Mouse (Mus musculus): ENCODE measurements at regions not wholly inside any gene's neighbourhood (a gene's known extent, or its start where the extent isn't known, plus 50 kb on each side); places are given as distances from the start of the nearest gene placed in this dataset.

- H3K4me1 ChIP-seq (ENCODE audit: control insufficient read depth, low read depth, low read length) = peaks cover 2% of the 10 kb centered on the region; the same call in 1 of the 2 replicates
- peak overlapping the region; percentile 42; the same call in 1 of the 2 replicates for H3K4me2 ChIP-seq (ENCODE audit: low read depth, low read length)
- H3K27me3 ChIP-seq (ENCODE audit: control insufficient read depth, insufficient read depth, low read depth, low read length) = no peaks in the 10 kb centered on the region
- peak; percentile 32; the same call in 1 of the 2 replicates for ATAC-seq (ENCODE audit: low read depth)
- H3K9ac ChIP-seq (ENCODE audit: low read depth, low read length) = no peak overlapping the region
- H3K27ac ChIP-seq (ENCODE audit: low read length) = no peak overlapping the region
- H3K9me3 ChIP-seq (replicated peaks; ENCODE audit: control insufficient read depth, low read length) = no peaks in the 10 kb centered on the region
- no peaks in the 10 kb centered on the region for H3K36me3 ChIP-seq (ENCODE audit: control insufficient read depth, insufficient read depth)
- 17% methylated on average over 15 of the region's 15 CpGs for WGBS (ENCODE audit: insufficient replicate concordance)
- H3K4me3 ChIP-seq (ENCODE audit: low read depth, low read length) = 0 out of 2 replicates have a peak overlapping the region, but pooled peaks have one; percentile 0
These were observed 188.9 kb upstream of the Hnrnpa3 start for GRCm38 (mm10) chr2:75469958-75470687.

GRCm38 (mm10) chr2:75470688-75471054 is 188.4 kb upstream of the Hnrnpa3 start:
- H3K9ac ChIP-seq (ENCODE audit: low read depth, low read length) = no peak overlapping the region
- WGBS (ENCODE audit: insufficient replicate concordance) = 29% methylated on average over 9 of the region's 9 CpGs
- ATAC-seq (ENCODE audit: low read depth) = no peak
- H3K36me3 ChIP-seq (ENCODE audit: control insufficient read depth, insufficient read depth) = no peaks in the 10 kb centered on the region
- peaks cover 2% of the 10 kb centered on the region; the same call in 1 of the 2 replicates for H3K4me1 ChIP-seq (ENCODE audit: control insufficient read depth, low read depth, low read length)
- peak overlapping the region; percentile 42; the same call in 1 of the 2 replicates for H3K4me2 ChIP-seq (ENCODE audit: low read depth, low read length)
- H3K4me3 ChIP-seq (ENCODE audit: low read depth, low read length) = 0 out of 2 replicates have a peak overlapping the region, but pooled peaks have one; percentile 0
- H3K9me3 ChIP-seq (replicated peaks; ENCODE audit: control insufficient read depth, low read length) = no peaks in the 10 kb centered on the region
- H3K27me3 ChIP-seq (ENCODE audit: control insufficient read depth, insufficient read depth, low read depth, low read length) = no peaks in the 10 kb centered on the region
- H3K27ac ChIP-seq (ENCODE audit: low read length) = no peak overlapping the region

- 70% methylated on average over 9 of the region's 9 CpGs for WGBS (ENCODE audit: insufficient replicate concordance)
- Histone ChIP-seq H3K4me3 (ENCODE audit: low read depth, low read length) (no peak overlapping the region), H3K4me1 (ENCODE audit: control insufficient read depth, low read depth, low read length) (peaks cover 2% of the 10 kb centered on the region; the same call in 1 of the 2 replicates), H3K36me3 (ENCODE audit: control insufficient read depth, insufficient read depth) (no peaks in the 10 kb centered on the region), H3K27ac (ENCODE audit: low read length) (no peak overlapping the region), H3K27me3 (ENCODE audit: control insufficient read depth, insufficient read depth, low read depth, low read length) (no peaks in the 10 kb centered on the region), H3K9ac (ENCODE audit: low read depth, low read length) (no peak overlapping the region), H3K4me2 (ENCODE audit: low read depth, low read length) (no peak overlapping the region), H3K9me3 (replicated peaks; ENCODE audit: control insufficient read depth, low read length) (no peaks in the 10 kb centered on the region)
- no peak for ATAC-seq (ENCODE audit: low read depth)
These were observed 186.6 kb upstream of the Hnrnpa3 start for GRCm38 (mm10) chr2:75472489-75472888.

GRCm38 (mm10) chr2:75474509-75474908 is 184.6 kb upstream of the Hnrnpa3 start:
- no peaks in the 10 kb centered on the region for H3K27me3 ChIP-seq (ENCODE audit: control insufficient read depth, insufficient read depth, low read depth, low read length)
- H3K4me1 ChIP-seq (ENCODE audit: control insufficient read depth, low read depth, low read length) = peaks cover 2% of the 10 kb centered on the region; the same call in 1 of the 2 replicates
- no peak for ATAC-seq (ENCODE audit: low read depth)
- no peak overlapping the region for H3K9ac ChIP-seq (ENCODE audit: low read depth, low read length)
- H3K4me3 ChIP-seq (ENCODE audit: low read depth, low read length) = no peak overlapping the region
- no peaks in the 10 kb centered on the region for H3K9me3 ChIP-seq (replicated peaks; ENCODE audit: control insufficient read depth, low read length)
- no peak overlapping the region for H3K27ac ChIP-seq (ENCODE audit: low read length)
- H3K36me3 ChIP-seq (ENCODE audit: control insufficient read depth, insufficient read depth) = no peaks in the 10 kb centered on the region
- 57% methylated on average over 6 of the region's 6 CpGs for WGBS (ENCODE audit: insufficient replicate concordance)
- H3K4me2 ChIP-seq (ENCODE audit: low read depth, low read length) = no peak overlapping the region

GRCm38 (mm10) chr2:75476350-75476749 is 182.7 kb upstream of the Hnrnpa3 start:
- H3K27ac ChIP-seq (ENCODE audit: low read length) = no peak overlapping the region
- no peak overlapping the region for H3K9ac ChIP-seq (ENCODE audit: low read depth, low read length)
- WGBS (ENCODE audit: insufficient replicate concordance) = 77% methylated on average over 1 of the region's 1 CpGs
- no peaks in the 10 kb centered on the region for H3K9me3 ChIP-seq (replicated peaks; ENCODE audit: control insufficient read depth, low read length)
- no peak overlapping the region for H3K4me2 ChIP-seq (ENCODE audit: low read depth, low read length)
- no peak for ATAC-seq (ENCODE audit: low read depth)
- H3K27me3 ChIP-seq (ENCODE audit: control insufficient read depth, insufficient read depth, low read depth, low read length) = no peaks in the 10 kb centered on the region
- no peak overlapping the region for H3K4me3 ChIP-seq (ENCODE audit: low read depth, low read length)
- no peaks in the 10 kb centered on the region for H3K4me1 ChIP-seq (ENCODE audit: control insufficient read depth, low read depth, low read length)
- H3K36me3 ChIP-seq (ENCODE audit: control insufficient read depth, insufficient read depth) = no peaks in the 10 kb centered on the region

- WGBS (ENCODE audit: insufficient replicate concordance) = 67% methylated on average over 8 of the region's 8 CpGs
- H3K27me3 ChIP-seq (ENCODE audit: control insufficient read depth, insufficient read depth, low read depth, low read length) = no peaks in the 10 kb centered on the region
- H3K36me3 ChIP-seq (ENCODE audit: control insufficient read depth, insufficient read depth) = no peaks in the 10 kb centered on the region
- H3K4me2 ChIP-seq (ENCODE audit: low read depth, low read length) = no peak overlapping the region
- H3K4me1 ChIP-seq (ENCODE audit: control insufficient read depth, low read depth, low read length) = no peaks in the 10 kb centered on the region
- no peak overlapping the region for H3K4me3 ChIP-seq (ENCODE audit: low read depth, low read length)
- H3K9ac ChIP-seq (ENCODE audit: low read depth, low read length) = no peak overlapping the region
- ATAC-seq (ENCODE audit: low read depth) = no peak
- no peak overlapping the region for H3K27ac ChIP-seq (ENCODE audit: low read length)
- no peaks in the 10 kb centered on the region for H3K9me3 ChIP-seq (replicated peaks; ENCODE audit: control insufficient read depth, low read length)
These were observed 182.0 kb upstream of the Hnrnpa3 start for GRCm38 (mm10) chr2:75477076-75477475.

- no peak overlapping the region for H3K4me2 ChIP-seq (ENCODE audit: low read depth, low read length)
- no peaks in the 10 kb centered on the region for H3K4me1 ChIP-seq (ENCODE audit: control insufficient read depth, low read depth, low read length)
- no peaks in the 10 kb centered on the region for H3K27me3 ChIP-seq (ENCODE audit: control insufficient read depth, insufficient read depth, low read depth, low read length)
- no peak overlapping the region for H3K27ac ChIP-seq (ENCODE audit: low read length)
- H3K4me3 ChIP-seq (ENCODE audit: low read depth, low read length) = no peak overlapping the region
- no peaks in the 10 kb centered on the region for H3K36me3 ChIP-seq (ENCODE audit: control insufficient read depth, insufficient read depth)
- H3K9me3 ChIP-seq (replicated peaks; ENCODE audit: control insufficient read depth, low read length) = no peaks in the 10 kb centered on the region
- no peak overlapping the region for H3K9ac ChIP-seq (ENCODE audit: low read depth, low read length)
- ATAC-seq (ENCODE audit: low read depth) = no peak
- WGBS (ENCODE audit: insufficient replicate concordance) = 69% methylated on average over 5 of the region's 5 CpGs
These were observed 179.5 kb upstream of the Hnrnpa3 start for GRCm38 (mm10) chr2:75479546-75479945.

- Histone ChIP-seq H3K9ac (ENCODE audit: low read depth, low read length) (no peak overlapping the region), H3K4me3 (ENCODE audit: low read depth, low read length) (no peak overlapping the region), H3K4me1 (ENCODE audit: control insufficient read depth, low read depth, low read length) (no peaks in the 10 kb centered on the region), H3K9me3 (replicated peaks; ENCODE audit: control insufficient read depth, low read length) (no peaks in the 10 kb centered on the region), H3K27ac (ENCODE audit: low read length) (no peak overlapping the region), H3K36me3 (ENCODE audit: control insufficient read depth, insufficient read depth) (no peaks in the 10 kb centered on the region), H3K4me2 (ENCODE audit: low read depth, low read length) (no peak overlapping the region), H3K27me3 (ENCODE audit: control insufficient read depth, insufficient read depth, low read depth, low read length) (no peaks in the 10 kb centered on the region)
- no peak for ATAC-seq (ENCODE audit: low read depth)
- 64% methylated on average over 8 of the region's 8 CpGs for WGBS (ENCODE audit: insufficient replicate concordance)
These were observed 177.2 kb upstream of the Hnrnpa3 start for GRCm38 (mm10) chr2:75481863-75482262.

- Histone ChIP-seq H3K9ac (ENCODE audit: low read depth, low read length) (no peak overlapping the region), H3K27ac (ENCODE audit: low read length) (no peak overlapping the region), H3K9me3 (replicated peaks; ENCODE audit: control insufficient read depth, low read length) (no peaks in the 10 kb centered on the region), H3K4me3 (ENCODE audit: low read depth, low read length) (no peak overlapping the region), H3K36me3 (ENCODE audit: control insufficient read depth, insufficient read depth) (no peaks in the 10 kb centered on the region), H3K4me1 (ENCODE audit: control insufficient read depth, low read depth, low read length) (no peaks in the 10 kb centered on the region), H3K4me2 (ENCODE audit: low read depth, low read length) (no peak overlapping the region), H3K27me3 (ENCODE audit: control insufficient read depth, insufficient read depth, low read depth, low read length) (no peaks in the 10 kb centered on the region)
- ATAC-seq (ENCODE audit: low read depth) = no peak
- WGBS (ENCODE audit: insufficient replicate concordance) = 40% methylated on average over 2 of the region's 2 CpGs
These were observed 176.6 kb upstream of the Hnrnpa3 start for GRCm38 (mm10) chr2:75482484-75482883.
